In the genomic region with DNA sequence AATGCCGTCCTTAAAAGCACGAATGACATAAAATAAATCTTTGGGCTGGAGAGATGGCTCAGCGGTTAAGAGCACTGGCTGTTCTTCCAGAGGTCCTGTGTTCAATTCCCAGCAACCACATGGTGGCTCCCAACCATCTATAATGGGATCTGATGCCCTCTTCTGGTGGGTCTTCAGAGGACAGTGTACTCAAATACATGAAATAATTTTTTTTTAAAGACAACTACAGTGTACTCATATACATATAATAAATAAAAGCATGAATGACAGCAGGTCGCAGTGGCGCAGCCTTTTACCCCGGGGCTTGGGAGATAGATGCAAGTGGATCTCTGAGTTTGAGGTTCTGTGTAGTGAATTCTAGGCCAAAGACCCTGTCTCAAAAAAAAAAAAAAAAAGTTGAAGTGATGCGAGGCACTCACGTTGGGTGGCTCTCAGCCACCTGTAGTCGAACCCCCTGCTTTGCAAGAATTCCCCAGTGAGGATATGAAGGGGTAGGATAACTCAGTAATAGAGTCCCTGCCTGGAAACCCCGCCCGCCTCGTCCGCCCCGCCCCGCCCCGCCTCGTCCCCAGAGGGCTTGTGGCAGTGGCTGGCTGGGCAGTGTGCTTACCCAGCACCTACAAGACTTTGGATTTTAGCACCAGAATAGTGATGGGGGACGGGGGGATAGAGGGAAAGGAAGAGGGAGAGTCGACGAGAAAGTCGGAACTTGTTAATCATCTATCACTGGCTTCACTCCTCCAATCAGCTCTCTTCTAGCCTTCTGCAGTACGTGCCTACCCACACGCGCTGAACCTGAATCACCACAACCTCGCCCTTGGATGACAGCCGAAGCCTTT, we compare ENCODE assay signal across 9 mouse cellular contexts. TPM values are rescaled to one million over a fixed set of nuclear protein-coding genes. Genes with fewer than 3 reads are reported as not detected.
DNase-seq lines count a peak whose midpoint lies in the region; ATAC-seq and TF ChIP-seq lines count a peak whose summit lies in the region.
"Had no signal": no experiment of that assay in that cellular context is flagged by ENCODE, and none has a peak within 500 bp of the region (broad histone marks: within the 10 kb centered on the region; RNA-seq: fewer than 3 reads in every experiment).

No protein-coding gene starts in this region.

- H3K4me1 ChIP-seq in MEL (ENCODE audit: control insufficient read depth in 1 of 2, insufficient read depth in 2 of 2, low read length in 2 of 2): peaks cover 4 to 28% of the 10 kb centered on the region in 2 experiments; a peak in 3 of 4 replicates
- peaks cover 17% of the 10 kb centered on the region for H3K4me1 ChIP-seq in embryonic facial prominence, embryonic 12.5 days
- H3K4me1 ChIP-seq in hindbrain, embryonic 16.5 days (ENCODE audit: control insufficient read depth, insufficient read depth, low read depth, low read length): peaks cover 3% of the 10 kb centered on the region
- H3K4me1 ChIP-seq in liver, embryonic 11.5 days (replicated peaks; ENCODE audit: control insufficient read depth, insufficient read depth, low read length): peaks cover 22% of the 10 kb centered on the region
- peaks cover 14% of the 10 kb centered on the region for H3K4me1 ChIP-seq in small intestine, adult 2 months (ENCODE audit: control insufficient read depth, insufficient read depth, insufficient read length, low read length)

- no peaks in the 10 kb centered on the region for H3K27me3 ChIP-seq in MEL (ENCODE audit: control insufficient read depth in 1 of 2, insufficient read depth in 2 of 2, low read length in 2 of 2)
- no peaks in the 10 kb centered on the region for H3K27me3 ChIP-seq in embryonic facial prominence, embryonic 12.5 days
- H3K27me3 ChIP-seq in hindbrain, embryonic 16.5 days (replicated peaks; ENCODE audit: control insufficient read depth, insufficient read depth, low read length): no peaks in the 10 kb centered on the region
- H3K27me3 ChIP-seq in liver, embryonic 11.5 days (replicated peaks; ENCODE audit: control insufficient read depth, insufficient read depth, low read length): no peaks in the 10 kb centered on the region
- H3K27me3 ChIP-seq in small intestine, adult 2 months (ENCODE audit: control insufficient read depth, insufficient read depth, low read length): no peaks in the 10 kb centered on the region

- no peak for ATAC-seq in embryonic facial prominence, embryonic 12.5 days (ENCODE audit: insufficient number of reproducible peaks, insufficient read depth, low FRiP score, low TSS enrichment)
- 0 out of 2 replicates have a peak, but pooled peaks have one; percentile 11 for ATAC-seq in hindbrain, embryonic 16.5 days
- ATAC-seq in liver, embryonic 11.5 days (replicated peaks; ENCODE audit: low FRiP score): peak; percentile 42

- peaks cover 0 to 24% of the 10 kb centered on the region in 2 experiments; a peak in 2 of 4 replicates for H3K36me3 ChIP-seq in MEL (ENCODE audit: control insufficient read depth in 1 of 2, insufficient read depth in 2 of 2, low read length in 2 of 2)
- H3K36me3 ChIP-seq in embryonic facial prominence, embryonic 12.5 days: peaks cover 6% of the 10 kb centered on the region
- peaks cover 4% of the 10 kb centered on the region; the same call in 1 of the 2 replicates for H3K36me3 ChIP-seq in hindbrain, embryonic 16.5 days (ENCODE audit: control insufficient read depth, insufficient read depth, low read length)
- peaks cover 8% of the 10 kb centered on the region for H3K36me3 ChIP-seq in liver, embryonic 11.5 days (ENCODE audit: control insufficient read depth, insufficient read depth, low read length)
- peaks cover 6% of the 10 kb centered on the region for H3K36me3 ChIP-seq in small intestine, adult 2 months (ENCODE audit: control insufficient read depth, insufficient read depth, low read length)

- no peak for TF ChIP-seq EP300 in MEL (IDR thresholded peaks at IDR 0.05; ENCODE audit: low read depth in 1 of 2, low read length in 2 of 2)

- peak overlapping the region; percentile 39 to 59 for H3K4me3 ChIP-seq in MEL (ENCODE audit: control insufficient read depth in 1 of 2, insufficient read depth in 1 of 2, low read depth in 2 of 2, low read length in 2 of 2)
- H3K4me3 ChIP-seq in embryonic facial prominence, embryonic 12.5 days: peak overlapping the region; percentile 22; the same call in 1 of the 2 replicates
- peak overlapping the region; percentile 28 for H3K4me3 ChIP-seq in hindbrain, embryonic 16.5 days (ENCODE audit: low read length)
- peak overlapping the region; percentile 43 for H3K4me3 ChIP-seq in liver, embryonic 11.5 days (ENCODE audit: low read depth, low read length)
- peak overlapping the region; percentile 63 for H3K4me3 ChIP-seq in small intestine, adult 2 months (ENCODE audit: low read depth, low read length)

- peak; percentile 54 for DNase-seq in CD4-positive helper T cell, adult 2 months (ENCODE audit: low read depth, low spot score)
- peak; percentile 99 for DNase-seq in MEL (ENCODE audit: low read depth, low spot score)
- peak; percentile 81 for DNase-seq in liver, embryonic 11.5 days (ENCODE audit: low spot score)
- DNase-seq in thymus, postnatal 10 days (ENCODE audit: low spot score in 2 of 2): no peak
- no peak for DNase-seq in thymus, adult 18-20 months

- no peaks in the 10 kb centered on the region for H3K79me2 ChIP-seq in MEL (ENCODE audit: control insufficient read depth, insufficient read depth, low read length, poor library complexity)

- peak overlapping the region; percentile 41 for H3K4me2 ChIP-seq in embryonic facial prominence, embryonic 12.5 days (replicated peaks)
- H3K4me2 ChIP-seq in hindbrain, embryonic 16.5 days (ENCODE audit: low read length): peak overlapping the region; percentile 52
- H3K4me2 ChIP-seq in liver, embryonic 11.5 days: peak overlapping the region; percentile 72

- TF ChIP-seq RAD21 in MEL (IDR thresholded peaks at IDR 0.05; ENCODE audit: low read depth, low read length): no peak

- peak in 1 of 2 experiments; percentile 59; a peak in 1 of 4 replicates for TF ChIP-seq POLR2A in MEL (IDR thresholded peaks at IDR 0.05; ENCODE audit: control insufficient read depth in 1 of 2, insufficient read depth in 1 of 2, low read depth in 1 of 2, low read length in 2 of 2, poor library complexity in 1 of 2)
- no peak for TF ChIP-seq POLR2A in small intestine, adult 2 months (IDR thresholded peaks at IDR 0.05; ENCODE audit: low read depth, low read length)

- H3K9ac ChIP-seq in MEL (ENCODE audit: control insufficient read depth, low read depth, low read length, poor library complexity, severe bottlenecking): peak overlapping the region; percentile 37
- 0 out of 2 replicates have a peak overlapping the region, but pooled peaks have one; percentile 20 for H3K9ac ChIP-seq in embryonic facial prominence, embryonic 12.5 days
- 0 out of 2 replicates have a peak overlapping the region, but pooled peaks have one; percentile 17 for H3K9ac ChIP-seq in hindbrain, embryonic 16.5 days (ENCODE audit: low read depth, low read length)
- peak overlapping the region; percentile 49 for H3K9ac ChIP-seq in liver, embryonic 11.5 days (ENCODE audit: low read depth, low read length)

- WGBS in embryonic facial prominence, embryonic 12.5 days: 24% methylated on average over 26 of the region's 26 CpGs
- 22% methylated on average over 26 of the region's 26 CpGs for WGBS in hindbrain, embryonic 16.5 days
- 17% methylated on average over 26 of the region's 26 CpGs for WGBS in liver, embryonic 11.5 days
- 18% methylated on average over 26 of the region's 26 CpGs for WGBS in small intestine, adult 2 months

- H3K9me3 ChIP-seq in MEL (replicated peaks; ENCODE audit: insufficient read depth, low read length): no peaks in the 10 kb centered on the region
- H3K9me3 ChIP-seq in embryonic facial prominence, embryonic 12.5 days: 0 out of 2 replicates have a peak, but pooled peaks cover 3% of the 10 kb centered on the region
- H3K9me3 ChIP-seq in hindbrain, embryonic 16.5 days (ENCODE audit: control insufficient read depth, low read length): no peaks in the 10 kb centered on the region
- no peaks in the 10 kb centered on the region for H3K9me3 ChIP-seq in liver, embryonic 11.5 days (ENCODE audit: control insufficient read depth, low read length)

- TF ChIP-seq CTCF in MEL (IDR thresholded peaks at IDR 0.05 in 2 of 3, conservative IDR thresholded peaks at IDR 0.05 in 1 of 3; ENCODE audit: control insufficient read depth in 1 of 3, insufficient read depth in 1 of 3, low read depth in 2 of 3, low read length in 3 of 3, poor library complexity in 1 of 3, severe bottlenecking in 1 of 3): peak in 2 of 3 experiments; percentile 22 to 48; a peak in 2 of 6 replicates
- TF ChIP-seq CTCF in small intestine, adult 2 months (IDR thresholded peaks at IDR 0.05; ENCODE audit: extremely low read depth, insufficient read length, insufficient replicate concordance, low read depth, low read length): peak; percentile 27; the same call in 1 of the 2 replicates

- H3K27ac ChIP-seq in MEL (ENCODE audit: control insufficient read depth, low read depth, low read length): peak overlapping the region; percentile 2; the same call in 1 of the 2 replicates
- no peak overlapping the region for H3K27ac ChIP-seq in embryonic facial prominence, embryonic 12.5 days
- H3K27ac ChIP-seq in hindbrain, embryonic 16.5 days (ENCODE audit: low read depth, low read length): no peak overlapping the region
- peak overlapping the region; percentile 33 for H3K27ac ChIP-seq in liver, embryonic 11.5 days (ENCODE audit: low read depth, low read length)
- peak overlapping the region; percentile 19 for H3K27ac ChIP-seq in small intestine, adult 2 months (ENCODE audit: insufficient read depth, low read depth, low read length)

RNA-seq across cellular contexts. Expression of a gene that starts 14.4 kb away (rescaled TPM):
- total RNA-seq in MEL (2012; rRNA removed): 168 and 174 TPM in 2 replicates
- polyA plus RNA-seq in MEL (2012; ENCODE audit: insufficient read depth in 1 of 2, insufficient read length in 2 of 2, low read depth in 1 of 2, low replicate concordance in 2 of 2, missing spikeins in 1 of 2): 100 to 1,000 TPM in 1 of 2 experiments, 10 to 100 TPM in 1; 67.5 to 171 TPM
- polyA plus RNA-seq in embryonic facial prominence, embryonic 12.5 days (2016; fragmentation: Nextera tagmentation; extraction: Ambion mirVana): 61.3 and 68.7 TPM in 2 replicates
- polyA plus RNA-seq in hindbrain, embryonic 16.5 days (2015; fragmentation: Nextera tagmentation; extraction: Ambion mirVana): 71.5 and 72.0 TPM in 2 replicates
- 43.8 and 45.1 TPM in 2 replicates for polyA plus RNA-seq in liver, embryonic 11.5 days (2014; fragmentation: Nextera tagmentation; extraction: Ambion mirVana)
- 56.6 and 103 TPM in 2 replicates for polyA plus RNA-seq in small intestine, adult 2 months (2012; rRNA removed)

RNA-seq across cellular contexts. Expression of a gene that starts 23.4 kb away (rescaled TPM):
- 0.04 TPM in 1 of 2 replicates, not detected in the other for total RNA-seq in MEL (2012; rRNA removed)
- under 1 TPM in 1 of 2 experiments, not detected in 1; 0.08 TPM for polyA plus RNA-seq in MEL (2012; ENCODE audit: insufficient read depth in 1 of 2, insufficient read length in 2 of 2, low read depth in 1 of 2, low replicate concordance in 2 of 2, missing spikeins in 1 of 2)
- 0.42 and 0.64 TPM in 2 replicates for polyA plus RNA-seq in embryonic facial prominence, embryonic 12.5 days (2016; fragmentation: Nextera tagmentation; extraction: Ambion mirVana)
- 5.5 and 5.7 TPM in 2 replicates for polyA plus RNA-seq in hindbrain, embryonic 16.5 days (2015; fragmentation: Nextera tagmentation; extraction: Ambion mirVana)
- polyA plus RNA-seq in liver, embryonic 11.5 days (2014; fragmentation: Nextera tagmentation; extraction: Ambion mirVana): not detected in 2 replicates
- 0.08 and 0.18 TPM in 2 replicates for polyA plus RNA-seq in small intestine, adult 2 months (2012; rRNA removed)
- polyA plus RNA-seq: large intestine, adult 2 months had no signal

RNA-seq across cellular contexts. Expression of a gene that starts 40.3 kb away (rescaled TPM):
- 76.4 and 83.9 TPM in 2 replicates for total RNA-seq in MEL (2012; rRNA removed)
- 10 to 100 TPM in 1 of 2 experiments, not detected in 1; 99.7 TPM for polyA plus RNA-seq in MEL (2012; ENCODE audit: insufficient read depth in 1 of 2, insufficient read length in 2 of 2, low read depth in 1 of 2, low replicate concordance in 2 of 2, missing spikeins in 1 of 2)
- 33.6 and 33.9 TPM in 2 replicates for polyA plus RNA-seq in embryonic facial prominence, embryonic 12.5 days (2016; fragmentation: Nextera tagmentation; extraction: Ambion mirVana)
- 52.6 and 52.8 TPM in 2 replicates for polyA plus RNA-seq in hindbrain, embryonic 16.5 days (2015; fragmentation: Nextera tagmentation; extraction: Ambion mirVana)
- polyA plus RNA-seq in liver, embryonic 11.5 days (2014; fragmentation: Nextera tagmentation; extraction: Ambion mirVana): 57.0 and 61.1 TPM in 2 replicates
- polyA plus RNA-seq in small intestine, adult 2 months (2012; rRNA removed): 70.1 and 144 TPM in 2 replicates

RNA-seq across cellular contexts. Expression of a gene that starts 59.3 kb away (rescaled TPM):
- total RNA-seq in MEL (2012; rRNA removed): 13.8 and 16.6 TPM in 2 replicates
- polyA plus RNA-seq in MEL (2012; ENCODE audit: insufficient read depth in 1 of 2, insufficient read length in 2 of 2, low read depth in 1 of 2, low replicate concordance in 2 of 2, missing spikeins in 1 of 2): 10 to 100 TPM; 45.6 to 53.9 TPM
- polyA plus RNA-seq in embryonic facial prominence, embryonic 12.5 days (2016; fragmentation: Nextera tagmentation; extraction: Ambion mirVana): 5.6 and 7.2 TPM in 2 replicates
- 47.7 and 50.5 TPM in 2 replicates for polyA plus RNA-seq in hindbrain, embryonic 16.5 days (2015; fragmentation: Nextera tagmentation; extraction: Ambion mirVana)
- 5.3 and 5.4 TPM in 2 replicates for polyA plus RNA-seq in liver, embryonic 11.5 days (2014; fragmentation: Nextera tagmentation; extraction: Ambion mirVana)
- polyA plus RNA-seq in small intestine, adult 2 months (2012; rRNA removed): 5.1 and 7.1 TPM in 2 replicates

Comparison
In these comparisons a context has a peak if more than half of its experiments do, and no peak if none do; other contexts are left out.
1. DNase-seq: peak in CD4-positive helper T cell, adult 2 months (single experiment), MEL (single experiment) and liver, embryonic 11.5 days (single experiment); none in thymus, postnatal 10 days (0 of 2) and thymus, adult 18-20 months (0 of 2).
2. H3K27ac ChIP-seq: peak in MEL (single experiment), liver, embryonic 11.5 days (single experiment) and small intestine, adult 2 months (single experiment); none in embryonic facial prominence, embryonic 12.5 days (single experiment) and hindbrain, embryonic 16.5 days (single experiment).
3. Peak in every context shown above with its lines, with median percentiles within 50 percentile points of each other: H3K4me3 ChIP-seq, H3K9ac ChIP-seq and H3K4me2 ChIP-seq.